Mouse (Mus musculus): Measurements from ENCODE around the gene Pex7.

The Pex7 gene

GRCm38 (mm10) chr10:19907246-19907804 lies at the start of gene Pex7:
Pex7 (minus strand) TSS chr10:19907689.
- peak; percentile 91 to 92 for DNase-seq (ENCODE audit: low spot score in 2 of 2)

- no peak for DNase-seq (ENCODE audit: low spot score in 2 of 2)
Observed at GRCm38 (mm10) chr10:19956745-19957144, 49.3 kb upstream of the Pex7 start.

GRCm38 (mm10) chr10:19955817-19956216 lies 48.3 kb upstream of the Pex7 start:
- DNase-seq (ENCODE audit: low spot score in 2 of 2), result no peak

GRCm38 (mm10) chr10:19954572-19954971 lies 47.1 kb upstream of the Pex7 start:
- no peak for DNase-seq (ENCODE audit: low spot score in 2 of 2)

- no peak for DNase-seq (ENCODE audit: low spot score in 2 of 2)
Observed at GRCm38 (mm10) chr10:19953032-19953761, 45.7 kb upstream of the Pex7 start.

- no peak for DNase-seq (ENCODE audit: low spot score in 2 of 2)
Observed at GRCm38 (mm10) chr10:19949106-19949505, 41.6 kb upstream of the Pex7 start.

GRCm38 (mm10) chr10:19948381-19948780 lies 40.9 kb upstream of the Pex7 start:
- no peak for DNase-seq (ENCODE audit: low spot score in 2 of 2)

- DNase-seq (ENCODE audit: low spot score in 2 of 2), result no peak
Observed at GRCm38 (mm10) chr10:19947901-19948300, 40.4 kb upstream of the Pex7 start.

GRCm38 (mm10) chr10:19947441-19947840 lies 40.0 kb upstream of the Pex7 start:
- DNase-seq (ENCODE audit: low spot score in 2 of 2), result no peak

GRCm38 (mm10) chr10:19946644-19947043 lies 39.2 kb upstream of the Pex7 start:
- DNase-seq (ENCODE audit: low spot score in 2 of 2), result no peak

- DNase-seq (ENCODE audit: low spot score in 2 of 2), result no peak
Observed at GRCm38 (mm10) chr10:19945651-19946050, 38.2 kb upstream of the Pex7 start.

- no peak for DNase-seq (ENCODE audit: low spot score in 2 of 2)
Observed at GRCm38 (mm10) chr10:19942621-19943020, 35.1 kb upstream of the Pex7 start.

GRCm38 (mm10) chr10:19941914-19942313 lies 34.4 kb upstream of the Pex7 start:
- no peak for DNase-seq (ENCODE audit: low spot score in 2 of 2)

GRCm38 (mm10) chr10:19941063-19941462 lies 33.6 kb upstream of the Pex7 start:
- DNase-seq (ENCODE audit: low spot score in 2 of 2), result peak; percentile 29 to 73

- DNase-seq (ENCODE audit: low spot score in 2 of 2), result no peak
Observed at GRCm38 (mm10) chr10:19940626-19941025, 33.1 kb upstream of the Pex7 start.

GRCm38 (mm10) chr10:19940127-19940526 lies 32.6 kb upstream of the Pex7 start:
- DNase-seq (ENCODE audit: low spot score in 2 of 2), result no peak

GRCm38 (mm10) chr10:19939282-19939705 lies 31.8 kb upstream of the Pex7 start:
- no peak for DNase-seq (ENCODE audit: low spot score in 2 of 2)

- DNase-seq (ENCODE audit: low spot score in 2 of 2), result no peak
Observed at GRCm38 (mm10) chr10:19938738-19939137, 31.2 kb upstream of the Pex7 start.

- DNase-seq (ENCODE audit: low spot score in 2 of 2), result no peak
Observed at GRCm38 (mm10) chr10:19936961-19937708, 29.6 kb upstream of the Pex7 start.

GRCm38 (mm10) chr10:19935821-19936367 lies 28.4 kb upstream of the Pex7 start:
- DNase-seq (ENCODE audit: low spot score in 2 of 2), result no peak

GRCm38 (mm10) chr10:19935295-19935623 lies 27.8 kb upstream of the Pex7 start:
- no peak for DNase-seq (ENCODE audit: low spot score in 2 of 2)

Data from right cerebral cortex, postnatal 36 days (tissue).